Mouse (Mus musculus): Measurements from ENCODE around the gene Chst5.

DNA sequence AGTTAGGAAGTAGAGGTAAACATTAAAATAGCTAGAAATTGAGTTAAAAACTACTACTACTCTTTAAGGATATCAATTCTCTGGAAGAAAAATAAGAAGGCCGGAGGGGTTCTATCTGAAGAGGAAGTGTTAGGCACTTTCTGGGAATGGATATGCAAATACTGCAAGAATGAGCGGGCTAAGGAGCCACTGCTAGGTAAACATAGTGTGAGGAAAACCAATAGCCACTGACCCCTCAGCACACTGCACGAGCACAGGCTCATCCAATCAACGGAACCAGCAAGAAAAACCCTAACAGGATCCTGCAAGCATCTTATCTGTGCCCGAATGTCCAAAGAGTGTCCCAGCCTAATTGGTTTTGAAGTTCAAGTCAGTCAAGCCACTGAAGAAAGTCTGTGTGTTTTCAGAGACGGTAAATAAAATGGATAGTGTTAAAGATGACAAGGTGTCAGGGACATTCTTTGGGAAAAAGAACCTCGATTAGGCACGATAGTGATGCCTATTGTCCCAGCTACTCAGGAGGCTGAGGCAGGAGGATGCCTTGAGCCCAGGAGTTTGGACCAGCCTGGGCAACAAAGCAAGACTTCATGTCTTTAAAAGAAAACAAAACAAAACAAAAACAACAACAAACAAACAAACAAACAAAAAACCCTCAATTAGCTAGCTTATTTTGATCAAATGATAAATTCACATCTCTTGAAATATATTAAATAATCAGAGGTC lies 45.0 kb downstream of the Chst5 start:
- TF ChIP-seq POLR2A (IDR thresholded peaks at IDR 0.05; ENCODE audit: low read depth, low read length): no peak
- TF ChIP-seq CTCF (conservative IDR thresholded peaks at IDR 0.05; ENCODE audit: insufficient read depth, insufficient read length, low read depth, low read length): no peak

All from kidney, adult 2 months (tissue).